Mouse (Mus musculus): ENCODE data around the gene Elfn2. TPM values are rescaled to one million over a fixed set of nuclear protein-coding genes. Genes with fewer than 3 reads are reported as not detected.

Gene Elfn2
- polyA plus RNA-seq, 1 experiment from 2014 or later: not detected

DNA sequence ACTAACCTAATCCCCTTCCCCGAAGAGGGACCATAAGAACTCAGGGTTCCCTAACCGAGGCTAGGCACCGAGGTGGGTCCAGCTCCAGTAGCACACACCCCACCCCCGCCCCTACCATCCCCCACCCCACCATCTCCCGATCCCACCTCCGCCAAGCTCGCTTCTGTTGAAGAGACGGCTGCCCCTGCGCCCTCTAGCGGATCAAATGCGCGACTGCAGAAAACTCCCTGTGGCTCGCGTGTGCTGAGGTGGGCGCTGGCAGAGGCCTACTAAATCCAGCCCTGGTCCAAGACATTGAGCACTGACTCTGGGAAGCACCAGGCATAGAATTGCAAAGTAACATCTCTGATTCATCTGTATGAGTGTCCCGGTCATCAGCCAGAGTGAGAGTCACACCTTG lies 1.5 kb upstream of the Elfn2 start:
- WGBS (ENCODE audit: insufficient replicate concordance): 1% methylated on average over 16 of the region's 16 CpGs
- peaks cover 91% of the 10 kb centered on the region for H3K27me3 ChIP-seq

DNA sequence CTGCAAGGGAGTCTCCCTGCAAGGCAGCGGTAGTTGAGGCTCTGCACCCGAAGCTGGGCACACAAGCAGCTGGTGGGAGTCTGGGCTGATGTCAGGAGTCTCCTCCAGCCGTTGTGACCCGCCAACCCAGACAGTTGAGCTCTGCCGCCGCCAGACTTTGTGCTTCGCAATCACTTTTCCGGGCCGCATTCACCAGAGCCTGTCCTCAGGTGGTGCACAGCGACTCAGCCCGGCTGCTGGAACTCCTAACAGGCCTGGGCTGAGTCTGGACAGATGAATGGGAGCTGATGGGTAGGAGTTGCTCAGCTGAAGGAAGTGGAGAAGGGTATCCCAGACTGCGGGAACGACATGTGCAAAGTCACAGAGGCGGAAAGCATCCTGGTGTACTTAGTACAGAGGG lies 845 bp upstream of the Elfn2 start:
- no peak overlapping the region for H3K27ac ChIP-seq (replicated peaks)
- WGBS (ENCODE audit: insufficient replicate concordance): 6% methylated on average over 14 of the region's 14 CpGs
- H3K9ac ChIP-seq: no peak overlapping the region
- H3K27me3 ChIP-seq: peaks cover 95% of the 10 kb centered on the region
- H3K36me3 ChIP-seq (replicated peaks): no peaks in the 10 kb centered on the region
- no peaks in the 10 kb centered on the region for H3K4me1 ChIP-seq (replicated peaks)
- ATAC-seq (ENCODE audit: insufficient read depth): no peak
- no peaks in the 10 kb centered on the region for H3K9me3 ChIP-seq (replicated peaks)
- no peak overlapping the region for H3K4me2 ChIP-seq
- no peak overlapping the region for H3K4me3 ChIP-seq (replicated peaks)

More for the DNA sequence above, 1.5 kb upstream of the Elfn2 start:
- Histone ChIP-seq H3K9me3 (replicated peaks) (no peaks in the 10 kb centered on the region), H3K4me2 (no peak overlapping the region), H3K4me1 (replicated peaks) (no peaks in the 10 kb centered on the region), H3K36me3 (replicated peaks) (no peaks in the 10 kb centered on the region), H3K9ac (no peak overlapping the region), H3K27ac (replicated peaks) (no peak overlapping the region), H3K4me3 (replicated peaks) (no peak overlapping the region)
- no peak for ATAC-seq (ENCODE audit: insufficient read depth)

DNA sequence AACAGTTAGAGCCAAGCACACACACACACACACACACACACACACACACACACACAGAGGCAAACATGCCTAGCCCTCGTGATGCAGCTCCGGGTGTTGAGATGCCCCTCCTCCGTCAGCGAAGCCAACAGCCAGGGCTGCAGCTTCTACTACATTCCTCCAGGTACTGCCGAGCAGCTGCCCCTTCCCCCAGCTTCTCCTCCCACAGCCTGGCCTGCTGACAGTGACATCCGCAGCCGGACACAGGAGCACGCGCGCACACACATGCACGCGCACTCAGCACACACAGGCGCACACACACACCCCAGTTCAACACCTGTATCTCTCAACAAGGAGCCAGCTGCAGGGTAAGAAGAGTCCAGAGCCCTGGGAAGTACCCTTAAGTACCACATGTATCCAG lies 1.6 kb downstream of the Elfn2 start:
- H3K4me3 ChIP-seq (replicated peaks): no peak overlapping the region
- H3K4me2 ChIP-seq: no peak overlapping the region
- no peak overlapping the region for H3K9ac ChIP-seq
- peaks cover 97% of the 10 kb centered on the region for H3K27me3 ChIP-seq
- H3K4me1 ChIP-seq (replicated peaks): no peaks in the 10 kb centered on the region
- no peak overlapping the region for H3K27ac ChIP-seq (replicated peaks)
- no peaks in the 10 kb centered on the region for H3K9me3 ChIP-seq (replicated peaks)
- no peak for ATAC-seq (ENCODE audit: insufficient read depth)
- WGBS (ENCODE audit: insufficient replicate concordance): 52% methylated on average over 13 of the region's 13 CpGs
- H3K36me3 ChIP-seq (replicated peaks): no peaks in the 10 kb centered on the region

DNA sequence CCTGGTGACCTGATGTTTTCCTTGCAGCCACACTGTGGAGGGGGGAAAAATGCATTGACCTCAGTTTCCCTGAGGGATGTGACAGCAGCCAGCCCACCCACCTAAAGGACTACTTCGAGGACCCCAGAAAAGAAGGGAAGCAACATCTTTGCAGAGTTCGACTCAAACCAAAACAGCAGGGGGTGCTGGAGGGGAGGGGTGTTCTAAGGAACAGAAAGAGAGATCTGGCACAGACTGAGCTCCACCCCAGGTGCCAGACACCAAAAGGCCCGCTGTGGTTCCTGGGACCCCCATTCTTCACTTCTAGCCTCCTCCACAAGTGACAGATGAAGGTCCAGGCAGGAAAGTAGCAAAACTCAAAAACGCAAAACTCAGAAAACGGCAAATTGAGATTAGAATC lies 2.7 kb downstream of the Elfn2 start:
- ATAC-seq (ENCODE audit: insufficient read depth): no peak
- Histone ChIP-seq H3K9ac (no peak overlapping the region), H3K9me3 (replicated peaks) (no peaks in the 10 kb centered on the region), H3K27me3 (peaks cover 98% of the 10 kb centered on the region), H3K4me3 (replicated peaks) (no peak overlapping the region), H3K36me3 (replicated peaks) (no peaks in the 10 kb centered on the region), H3K4me1 (replicated peaks) (no peaks in the 10 kb centered on the region), H3K27ac (replicated peaks) (no peak overlapping the region), H3K4me2 (no peak overlapping the region)
- WGBS (ENCODE audit: insufficient replicate concordance): 32% methylated on average over 5 of the region's 5 CpGs

DNA sequence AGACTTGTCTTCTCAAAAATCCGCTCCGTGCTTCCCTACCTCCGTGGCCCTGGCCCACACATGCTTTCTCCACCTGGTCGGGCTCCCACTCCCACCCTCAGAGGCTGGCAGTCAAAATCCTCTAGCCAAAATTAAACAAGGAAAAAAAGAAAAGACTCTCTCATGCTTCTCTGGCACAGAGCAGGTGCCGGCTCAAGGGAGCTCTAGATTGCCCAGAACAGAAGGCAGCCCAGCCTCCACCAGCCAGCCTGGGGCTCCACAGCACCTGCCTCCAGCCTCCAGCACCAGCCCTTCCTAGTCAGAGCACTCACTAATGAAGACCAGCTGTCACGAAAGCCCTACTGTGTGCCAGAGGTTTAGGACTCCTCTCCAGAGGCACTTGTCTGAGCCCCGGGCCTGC lies 4.8 kb downstream of the Elfn2 start:
- H3K9ac ChIP-seq: no peak overlapping the region
- no peaks in the 10 kb centered on the region for H3K36me3 ChIP-seq (replicated peaks)
- H3K9me3 ChIP-seq (replicated peaks): no peaks in the 10 kb centered on the region
- no peak overlapping the region for H3K27ac ChIP-seq (replicated peaks)
- no peak overlapping the region for H3K4me3 ChIP-seq (replicated peaks)
- H3K27me3 ChIP-seq: peaks cover 94% of the 10 kb centered on the region
- WGBS (ENCODE audit: insufficient replicate concordance): 56% methylated on average over 7 of the region's 7 CpGs
- H3K4me1 ChIP-seq (replicated peaks): no peaks in the 10 kb centered on the region
- no peak overlapping the region for H3K4me2 ChIP-seq
- ATAC-seq (ENCODE audit: insufficient read depth): no peak

DNA sequence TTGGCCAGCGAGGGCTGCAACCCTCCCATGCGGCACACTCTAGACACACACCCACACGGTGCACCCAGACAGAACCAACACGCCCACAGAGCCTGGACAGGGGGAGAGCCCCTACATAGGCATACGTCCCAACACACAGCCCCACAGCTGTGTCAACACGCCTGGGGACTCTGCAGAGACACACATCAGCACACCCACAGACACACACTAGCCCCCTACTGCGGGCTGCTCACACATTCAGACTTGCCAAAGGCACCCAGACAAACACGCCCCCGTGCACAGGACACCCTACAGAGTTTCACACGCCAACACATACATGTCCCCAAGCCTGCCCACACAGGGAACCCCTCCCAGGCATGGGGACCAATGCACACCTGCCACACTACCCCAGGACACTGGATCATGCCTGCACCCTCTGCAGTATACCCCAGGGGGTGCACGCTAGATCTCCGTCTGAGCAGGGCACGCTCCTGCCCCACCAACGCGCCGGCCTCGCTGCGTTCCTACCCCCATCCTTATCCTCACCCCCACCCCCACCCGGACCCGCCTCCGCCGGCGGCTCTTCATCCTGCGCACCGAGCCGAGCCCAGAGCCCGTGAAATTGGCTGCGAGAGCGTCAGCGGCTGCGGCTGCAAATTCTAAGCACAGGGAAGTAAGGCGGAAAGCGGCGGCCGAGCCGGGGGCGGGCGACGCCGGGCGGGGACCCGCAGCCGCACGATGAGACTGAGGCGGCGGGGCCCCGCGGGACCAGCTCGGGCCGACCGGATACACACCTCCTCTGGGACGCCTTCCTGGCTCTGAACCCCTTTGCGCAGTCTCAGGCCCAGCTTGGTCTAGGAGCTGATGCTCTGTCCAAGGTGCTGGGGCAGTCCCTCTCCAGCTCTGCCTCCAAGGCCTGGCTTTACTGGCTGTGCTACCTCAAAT lies 6.0 kb downstream of the Elfn2 start:
- Histone ChIP-seq H3K4me2 (no peak overlapping the region), H3K36me3 (replicated peaks) (no peaks in the 10 kb centered on the region), H3K9ac (no peak overlapping the region), H3K4me1 (replicated peaks) (no peaks in the 10 kb centered on the region), H3K9me3 (replicated peaks) (no peaks in the 10 kb centered on the region), H3K4me3 (replicated peaks) (no peak overlapping the region), H3K27me3 (peaks cover 88% of the 10 kb centered on the region), H3K27ac (replicated peaks) (no peak overlapping the region)
- ATAC-seq (ENCODE audit: insufficient read depth): no peak
- 9% methylated on average over 53 of the region's 53 CpGs for WGBS (ENCODE audit: insufficient replicate concordance)

DNA sequence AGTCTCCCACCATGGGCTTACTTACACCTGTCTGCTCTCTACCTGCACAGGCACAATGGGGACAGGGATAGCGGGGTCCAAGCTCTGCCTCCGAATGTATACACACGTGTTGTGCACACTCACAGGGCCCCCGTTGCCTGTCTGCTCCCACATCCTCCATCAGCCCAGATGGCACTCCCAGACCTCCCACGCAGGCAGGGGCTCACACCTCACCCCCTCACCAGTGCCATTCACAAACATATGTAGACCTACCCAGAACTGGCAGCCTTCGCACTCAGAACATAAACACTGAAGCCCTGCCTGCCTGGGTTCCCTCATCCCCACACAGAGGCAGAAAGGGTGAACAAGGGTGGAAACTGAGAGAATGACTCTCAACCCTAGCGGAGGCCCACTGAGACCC lies 6.6 kb downstream of the Elfn2 start:
- Histone ChIP-seq H3K4me1 (replicated peaks) (no peaks in the 10 kb centered on the region), H3K9me3 (replicated peaks) (no peaks in the 10 kb centered on the region), H3K27ac (replicated peaks) (no peak overlapping the region), H3K4me2 (no peak overlapping the region), H3K9ac (no peak overlapping the region), H3K27me3 (peaks cover 82% of the 10 kb centered on the region), H3K36me3 (replicated peaks) (no peaks in the 10 kb centered on the region), H3K4me3 (replicated peaks) (no peak overlapping the region)
- no peak for ATAC-seq (ENCODE audit: insufficient read depth)
- WGBS (ENCODE audit: insufficient replicate concordance): 52% methylated on average over 7 of the region's 7 CpGs

DNA sequence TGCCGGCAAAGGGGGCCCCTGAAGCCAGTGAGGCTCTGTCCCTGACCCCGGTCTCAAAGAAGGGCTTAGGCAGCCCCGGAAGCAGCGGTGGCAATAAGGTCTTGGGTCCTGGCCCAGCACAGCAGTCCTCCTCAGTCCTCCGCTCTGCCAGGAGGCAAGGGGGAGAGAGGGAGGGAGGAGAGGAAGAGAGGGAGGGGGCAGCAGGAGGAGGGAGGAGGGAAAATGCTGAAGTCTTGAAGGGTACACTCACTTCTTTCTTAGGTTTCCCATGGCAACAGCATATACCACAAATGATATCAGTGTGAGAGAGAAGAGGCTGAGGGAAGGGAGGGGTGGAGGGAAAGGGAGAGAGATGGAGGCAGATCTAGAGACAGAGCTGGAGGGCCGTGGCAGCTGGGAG lies 7.9 kb downstream of the Elfn2 start:
- no peaks in the 10 kb centered on the region for H3K36me3 ChIP-seq (replicated peaks)
- H3K4me2 ChIP-seq: no peak overlapping the region
- H3K9ac ChIP-seq: no peak overlapping the region
- H3K9me3 ChIP-seq (replicated peaks): no peaks in the 10 kb centered on the region
- H3K4me1 ChIP-seq (replicated peaks): no peaks in the 10 kb centered on the region
- no peak for ATAC-seq (ENCODE audit: insufficient read depth)
- H3K27me3 ChIP-seq: peaks cover 74% of the 10 kb centered on the region
- 45% methylated on average over 6 of the region's 6 CpGs for WGBS (ENCODE audit: insufficient replicate concordance)
- H3K4me3 ChIP-seq (replicated peaks): no peak overlapping the region
- H3K27ac ChIP-seq (replicated peaks): no peak overlapping the region

DNA sequence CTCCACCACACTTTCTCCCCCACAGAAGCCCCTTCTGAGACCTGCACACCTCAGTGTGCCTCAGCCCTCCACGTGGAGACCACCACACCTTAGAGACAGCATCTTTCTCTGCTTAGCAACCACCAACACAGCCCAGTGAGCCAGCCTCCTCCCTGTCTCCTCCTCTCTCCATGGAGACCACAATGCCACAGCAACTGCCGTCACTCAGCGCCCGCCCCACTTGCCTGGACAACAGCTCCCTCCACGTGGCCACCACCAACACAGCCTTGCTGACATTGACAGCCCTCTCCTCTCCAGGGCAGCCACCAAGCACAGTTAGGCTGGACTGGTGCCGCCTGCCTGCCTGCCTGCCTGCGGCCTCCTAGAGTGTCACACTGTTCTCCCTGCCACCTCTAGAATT lies 8.8 kb downstream of the Elfn2 start:
- Histone ChIP-seq H3K9me3 (replicated peaks) (no peaks in the 10 kb centered on the region), H3K27ac (replicated peaks) (no peak overlapping the region), H3K9ac (no peak overlapping the region), H3K27me3 (peaks cover 65% of the 10 kb centered on the region), H3K4me1 (replicated peaks) (no peaks in the 10 kb centered on the region), H3K4me3 (replicated peaks) (no peak overlapping the region), H3K36me3 (replicated peaks) (no peaks in the 10 kb centered on the region), H3K4me2 (no peak overlapping the region)
- 25% methylated on average over 7 of the region's 7 CpGs for WGBS (ENCODE audit: insufficient replicate concordance)
- no peak for ATAC-seq (ENCODE audit: insufficient read depth)

DNA sequence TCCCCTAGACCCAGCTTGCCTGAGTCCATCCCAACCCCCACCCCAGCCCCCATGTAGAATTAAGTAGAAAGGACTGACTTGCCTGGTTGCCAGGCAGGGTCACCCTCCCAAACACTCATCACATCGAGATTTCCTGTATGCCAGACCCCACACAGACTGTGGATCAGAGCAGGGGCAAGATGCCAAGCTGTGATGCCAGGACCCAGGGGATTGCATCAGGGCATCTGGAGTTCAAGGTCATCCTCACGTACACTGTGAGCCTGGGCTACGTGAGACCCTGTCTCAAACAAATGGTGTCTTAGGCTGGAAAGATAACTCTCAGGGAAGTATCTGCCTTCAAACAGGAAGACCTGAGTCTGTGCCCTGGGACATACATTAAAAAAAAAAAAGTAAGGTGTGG lies 11.9 kb downstream of the Elfn2 start:
- Histone ChIP-seq H3K27ac (replicated peaks) (no peak overlapping the region), H3K27me3 (peaks cover 34% of the 10 kb centered on the region), H3K4me1 (replicated peaks) (no peaks in the 10 kb centered on the region), H3K4me2 (no peak overlapping the region), H3K9ac (no peak overlapping the region), H3K36me3 (replicated peaks) (no peaks in the 10 kb centered on the region), H3K9me3 (replicated peaks) (no peaks in the 10 kb centered on the region), H3K4me3 (replicated peaks) (no peak overlapping the region)
- WGBS (ENCODE audit: insufficient replicate concordance): 47% methylated on average over 3 of the region's 3 CpGs
- ATAC-seq (ENCODE audit: insufficient read depth): no peak

DNA sequence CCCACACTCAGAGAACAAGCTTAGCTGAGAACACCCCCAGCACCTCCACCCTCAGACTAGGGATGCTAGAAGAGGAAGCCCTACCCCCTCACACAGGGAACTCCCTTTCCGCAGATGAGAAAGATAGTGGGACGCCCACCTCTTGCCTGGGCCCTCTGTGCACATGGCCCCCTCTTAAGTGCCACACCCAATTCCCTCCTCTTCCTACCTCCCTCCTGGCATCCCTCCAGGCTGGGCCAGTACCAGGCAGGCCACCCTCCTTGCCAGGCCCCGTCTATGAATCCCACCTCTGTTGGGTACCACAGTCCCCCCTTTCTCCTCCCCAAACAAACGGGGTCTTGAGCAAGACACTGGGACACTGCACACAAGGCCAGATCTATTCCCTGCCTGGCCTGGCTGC lies 13.7 kb downstream of the Elfn2 start:
- H3K27me3 ChIP-seq: peaks cover 18% of the 10 kb centered on the region
- H3K4me3 ChIP-seq (replicated peaks): no peak overlapping the region
- no peak overlapping the region for H3K27ac ChIP-seq (replicated peaks)
- ATAC-seq (ENCODE audit: insufficient read depth): no peak
- no peaks in the 10 kb centered on the region for H3K9me3 ChIP-seq (replicated peaks)
- 33% methylated on average over 4 of the region's 4 CpGs for WGBS (ENCODE audit: insufficient replicate concordance)
- H3K9ac ChIP-seq: no peak overlapping the region
- H3K36me3 ChIP-seq (replicated peaks): no peaks in the 10 kb centered on the region
- H3K4me1 ChIP-seq (replicated peaks): no peaks in the 10 kb centered on the region
- no peak overlapping the region for H3K4me2 ChIP-seq

DNA sequence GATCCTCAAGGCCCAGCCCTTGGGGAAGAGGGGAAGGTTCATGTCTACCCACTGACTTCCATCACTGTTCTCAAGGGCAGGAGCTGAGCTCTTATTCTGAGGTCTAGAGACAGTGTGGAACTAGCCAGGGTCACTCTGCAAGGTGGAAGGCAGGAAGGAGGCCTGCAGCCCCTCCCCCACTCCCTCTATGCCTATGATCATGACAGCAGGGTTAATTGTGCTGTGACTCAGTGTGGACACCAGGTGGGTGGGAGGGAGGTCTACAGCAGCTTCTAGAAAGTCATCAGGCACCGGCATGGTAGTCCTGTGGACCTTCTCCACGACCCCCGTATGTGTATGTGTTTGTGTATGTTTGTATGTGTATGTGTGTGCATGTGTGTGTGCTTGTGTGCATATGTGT lies 14.6 kb downstream of the Elfn2 start:
- H3K36me3 ChIP-seq (replicated peaks): no peaks in the 10 kb centered on the region
- no peak for ATAC-seq (ENCODE audit: insufficient read depth)
- WGBS (ENCODE audit: insufficient replicate concordance): 68% methylated on average over 3 of the region's 3 CpGs
- H3K9ac ChIP-seq: no peak overlapping the region
- H3K4me1 ChIP-seq (replicated peaks): no peaks in the 10 kb centered on the region
- no peak overlapping the region for H3K4me3 ChIP-seq (replicated peaks)
- no peak overlapping the region for H3K4me2 ChIP-seq
- H3K27me3 ChIP-seq: peaks cover 18% of the 10 kb centered on the region
- no peak overlapping the region for H3K27ac ChIP-seq (replicated peaks)
- no peaks in the 10 kb centered on the region for H3K9me3 ChIP-seq (replicated peaks)

Measured in liver, embryonic 15.5 days (tissue).